Mouse (Mus musculus) CH12.LX (cell line): ENCODE data around the gene Fam241b. TPM values are rescaled to one million over a fixed set of nuclear protein-coding genes. Genes with fewer than 3 reads are reported as not detected.

ENCODE experiments used
- DNase-seq: peaks from one replicate; pipeline ENCODE4 v3.0.0-alpha.2; 2013; ENCODE audit errors: extremely low read depth
- H3K27ac ChIP-seq: 2 replicates; pipeline ENCODE4 v1.5.1; 2012; ENCODE audit warnings: low read depth, mild to moderate bottlenecking, control low read depth, moderate library complexity; ENCODE audit not compliant: insufficient read depth
- H3K27me3 ChIP-seq: replicated peaks from 2 replicates; pipeline ENCODE3; 2012; ENCODE audit warnings: inconsistent platforms
- H3K36me3 ChIP-seq, 2 experiments: replicated peaks in 1 of 2; 2 replicates each; pipeline versions ENCODE3 to v1.6.1; 2012; ENCODE audit warnings: inconsistent platforms in 1 of 2, low read length in 1 of 2, mild to moderate bottlenecking in 1 of 2, mixed read lengths in 1 of 2, moderate library complexity in 1 of 2; ENCODE audit not compliant: control insufficient read depth in 1 of 2, insufficient read depth in 1 of 2
- H3K4me1 ChIP-seq, 2 experiments: 2 replicates each; pipeline ENCODE4 v1.6.1; 2012; ENCODE audit warnings: inconsistent platforms in 1 of 2, moderate library complexity in 1 of 2; ENCODE audit not compliant: insufficient read depth in 2 of 2, control insufficient read depth in 1 of 2
- H3K4me2 ChIP-seq: 2 replicates; pipeline ENCODE4 v1.6.1; 2012; ENCODE audit warnings: low read depth, mild to moderate bottlenecking, control low read depth; ENCODE audit not compliant: poor library complexity, insufficient read depth, severe bottlenecking
- H3K4me3 ChIP-seq, 3 experiments: fragments of 150-350 bp in 1 of 3; sonication (generic) in 1 of 3; replicated peaks in 1 of 3; 2 replicates each; pipeline versions ENCODE3 to v1.5.1; 2011 to 2012; ENCODE audit warnings: low read depth in 2 of 3, low read length in 2 of 3, mild to moderate bottlenecking in 2 of 3, moderate library complexity in 2 of 3, control low read depth in 1 of 3, improper control_type of control experiment in 1 of 3, inconsistent platforms in 1 of 3, mixed read lengths in 1 of 3; ENCODE audit not compliant: poor library complexity in 1 of 3
- H3K79me2 ChIP-seq: replicated peaks from 2 replicates; pipeline ENCODE4 v1.6.1; 2012; ENCODE audit warnings: mild to moderate bottlenecking, moderate library complexity; ENCODE audit not compliant: control insufficient read depth, poor library complexity, insufficient read depth, severe bottlenecking; ENCODE audit errors: extremely low read depth
- H3K9ac ChIP-seq: 2 replicates; pipeline ENCODE4 v1.6.1; 2012; ENCODE audit warnings: low read depth, mild to moderate bottlenecking, control low read depth, moderate library complexity; ENCODE audit not compliant: insufficient read depth
- H3K9me3 ChIP-seq: replicated peaks from 2 replicates; pipeline ENCODE3; 2012; ENCODE audit warnings: low read length, inconsistent platforms, mixed read lengths
- BHLHE40 ChIP-seq: IDR thresholded peaks from 2 replicates; pipeline ENCODE4 v1.6.1; 2011; ENCODE audit warnings: mild to moderate bottlenecking, low read depth, low read length, improper control_type of control experiment
- CHD2 ChIP-seq: IDR thresholded peaks from 2 replicates; pipeline ENCODE4 v1.6.1; 2011; ENCODE audit warnings: low read length, improper control_type of control experiment
- CTCF ChIP-seq, 2 experiments: IDR thresholded peaks in 1 of 2; conservative IDR thresholded peaks in 1 of 2; 2 replicates each; pipeline ENCODE4 v1.5.1; 2011 to 2012; ENCODE audit warnings: low read depth in 2 of 2, low read length in 2 of 2, improper control_type of control experiment in 1 of 2, inconsistent platforms in 1 of 2, mild to moderate bottlenecking in 1 of 2, moderate library complexity in 1 of 2
- E2F4 ChIP-seq: IDR thresholded peaks from 2 replicates; pipeline ENCODE4 v1.6.1; 2011; ENCODE audit warnings: low read depth, low read length, improper control_type of control experiment; ENCODE audit not compliant: insufficient replicate concordance
- ELF1 ChIP-seq: IDR thresholded peaks from 2 replicates; pipeline ENCODE4 v1.6.1; 2014; ENCODE audit warnings: low read depth, mild to moderate bottlenecking, inconsistent platforms, low read length, improper control_type of control experiment
- GABPA ChIP-seq: IDR thresholded peaks from 2 replicates; pipeline ENCODE4 v1.6.1; 2012; ENCODE audit warnings: low read depth, low read length, improper control_type of control experiment, inconsistent platforms; ENCODE audit not compliant: insufficient replicate concordance
- IRF4 ChIP-seq: IDR thresholded peaks from 2 replicates; pipeline ENCODE4 v1.6.1; 2014; ENCODE audit warnings: low read depth, mild to moderate bottlenecking, inconsistent platforms, low read length, improper control_type of control experiment
- JUND ChIP-seq: conservative IDR thresholded peaks from 2 replicates; pipeline ENCODE4 v1.6.1; 2011; ENCODE audit warnings: low read depth, low read length, improper control_type of control experiment
- KAT2A ChIP-seq: IDR thresholded peaks from 2 replicates; pipeline ENCODE4 v1.6.1; 2012; ENCODE audit warnings: low read length, improper control_type of control experiment, inconsistent platforms; ENCODE audit not compliant: insufficient replicate concordance
- MAFK ChIP-seq: IDR thresholded peaks from 2 replicates; pipeline ENCODE4 v1.6.1; 2011; ENCODE audit warnings: low read length, improper control_type of control experiment; ENCODE audit not compliant: insufficient replicate concordance
- MAX ChIP-seq: IDR thresholded peaks from 2 replicates; pipeline ENCODE4 v1.6.1; 2011; ENCODE audit warnings: low read length, improper control_type of control experiment
- MAZ ChIP-seq: IDR thresholded peaks from 2 replicates; pipeline ENCODE4 v1.6.1; 2012; ENCODE audit warnings: low read depth, mild to moderate bottlenecking, inconsistent platforms, low read length, improper control_type of control experiment, moderate library complexity
- NELFE ChIP-seq: IDR thresholded peaks from 2 replicates; pipeline ENCODE4 v1.6.1; 2011; ENCODE audit warnings: low read depth, low read length, improper control_type of control experiment
- NRF1 ChIP-seq: IDR thresholded peaks from 2 replicates; pipeline ENCODE4 v1.6.1; 2014; ENCODE audit warnings: low read depth, mild to moderate bottlenecking, inconsistent platforms, low read length, improper control_type of control experiment, moderate library complexity
- POLR2A ChIP-seq: IDR thresholded peaks from 2 replicates; pipeline ENCODE4 v1.6.1; 2011; ENCODE audit warnings: low read depth, mild to moderate bottlenecking, improper control_type of control experiment, low read length
- SIN3A ChIP-seq: IDR thresholded peaks from 2 replicates; pipeline ENCODE4 v1.6.1; 2012; ENCODE audit warnings: low read length, improper control_type of control experiment, inconsistent platforms
- UBTF ChIP-seq: IDR thresholded peaks from 2 replicates; pipeline ENCODE4 v1.6.1; 2012; ENCODE audit warnings: low read depth, mild to moderate bottlenecking, inconsistent platforms, low read length, improper control_type of control experiment, moderate library complexity
- USF1 ChIP-seq: IDR thresholded peaks from 2 replicates; pipeline ENCODE4 v1.6.1; 2014; ENCODE audit warnings: low read depth, mild to moderate bottlenecking, inconsistent platforms, low read length, improper control_type of control experiment
- ZC3H11A ChIP-seq: IDR thresholded peaks from 2 replicates; pipeline ENCODE4 v1.6.1; 2012; ENCODE audit warnings: low read depth, mild to moderate bottlenecking, inconsistent platforms, low read length, improper control_type of control experiment
- ZKSCAN1 ChIP-seq: IDR thresholded peaks from 2 replicates; pipeline ENCODE4 v1.6.1; 2012; ENCODE audit warnings: low read depth, inconsistent platforms, low read length, improper control_type of control experiment, borderline replicate concordance
- dilution Hi-C: fragments of 300-500 bp; cut with MboI; formaldehyde crosslinking; loops from 2 replicates; pipeline ENCODE4 v1.14.3; 2020; ENCODE audit warnings: low sequenced_read_pairs; ENCODE audit not compliant: extremely low pct_unique_long_range_greater_than_20kb, extremely low pct_ligation_motif_present
- in situ Hi-C: fragments of 300-500 bp; cut with MboI; formaldehyde crosslinking; loops from 3 replicates; pipeline ENCODE4 v1.14.3; 2019; ENCODE audit warnings: low sequenced_read_pairs, low pct_ligation_motif_present, low pct_unique_long_range_greater_than_20kb, mixed read lengths
- polyA plus RNA-seq: library from polyadenylated mRNA; unstranded; fragments of >175 nt; gene quantifications from 2 replicates; pipeline ENCODE4 v1.2.1, GENCODE M21; 2012; ENCODE audit warnings: low read depth; ENCODE audit not compliant: insufficient read length
- total RNA-seq, 2 experiments: library from RNA; depleted of rRNA; stranded (reverse); fragments of 300-350 nt in 1 of 2; fragments of >200 nt in 1 of 2; gene quantifications; 2 replicates each; pipeline ENCODE4 v1.2.3; 2012 to 2014

The Fam241b gene
- total and polyA plus RNA-seq, 3 experiments = 0.38 TPM; not detected in 2

DNA sequence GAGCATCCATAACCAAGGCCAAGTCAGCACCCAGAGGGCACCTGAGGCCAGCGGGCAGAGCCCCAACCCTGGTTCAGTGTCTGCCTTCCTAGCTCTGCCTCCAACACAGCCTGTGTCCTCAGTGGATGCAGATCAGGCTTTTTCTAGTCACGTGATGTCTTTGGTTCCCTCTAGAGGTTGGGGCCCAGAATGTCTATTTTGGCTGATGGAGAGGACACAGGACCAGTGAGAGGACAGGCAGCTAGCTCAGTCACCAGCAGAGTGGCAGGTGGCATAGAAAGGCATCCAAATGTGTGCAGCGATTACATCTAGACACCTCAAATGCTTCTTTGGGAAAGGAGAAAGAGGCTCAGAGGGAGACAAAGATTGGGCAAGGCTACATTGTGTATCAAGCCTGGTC lies 38.0 kb upstream of the Fam241b start:
- DNase-seq = no peak
- H3K4me1 ChIP-seq = no peaks in the 10 kb centered on the region
- H3K79me2 ChIP-seq = no peaks in the 10 kb centered on the region
- H3K9me3 ChIP-seq = peaks cover 13% of the 10 kb centered on the region
- dilution Hi-C loops (no loop called here), in situ Hi-C loops (no loop called here)
- H3K27ac ChIP-seq = no peak overlapping the region
- H3K4me3 ChIP-seq = no peak overlapping the region
- no peaks in the 10 kb centered on the region for H3K36me3 ChIP-seq
- H3K27me3 ChIP-seq = peaks cover 63% of the 10 kb centered on the region
- H3K4me2 ChIP-seq = no peak overlapping the region
- TF ChIP-seq ZC3H11A (no peak), CTCF (conservative IDR thresholded peaks at IDR 0.05 in 1 of 2, IDR thresholded peaks at IDR 0.05 in 1 of 2; ENCODE audit: low read depth in 2 of 2, low read length in 2 of 2) (0 out of 4 replicates have a peak, but pooled peaks of 1 of the 2 experiments have one; percentile 7), IRF4 (no peak), SIN3A (no peak), ZKSCAN1 (no peak), ELF1 (no peak), BHLHE40 (peak; percentile 47), MAX (no peak), E2F4 (no peak), USF1 (peak; percentile 29; the same call in 1 of the 2 replicates)
- H3K9ac ChIP-seq = no peak overlapping the region

DNA sequence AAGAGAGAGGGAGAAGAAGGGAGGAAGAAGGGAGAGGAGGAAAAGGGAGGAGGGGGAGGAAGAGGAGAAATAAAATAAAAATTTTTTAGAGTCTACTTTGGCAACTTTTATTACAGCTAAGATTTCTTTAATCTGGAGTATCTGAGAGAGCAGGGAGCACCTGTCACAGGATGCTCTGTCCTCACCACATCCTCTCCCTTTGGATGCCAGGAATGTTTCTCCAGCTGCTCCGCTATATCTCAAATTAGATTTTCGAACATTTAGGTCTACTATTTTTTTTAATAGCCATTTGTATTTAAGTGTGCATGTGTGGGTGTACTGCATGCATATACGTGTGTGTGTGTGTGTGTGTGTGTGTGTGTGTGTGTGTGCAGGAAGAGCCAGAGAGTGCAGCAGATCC lies 36.2 kb upstream of the Fam241b start:
- in situ Hi-C loops = no loop called here
- Histone ChIP-seq H3K79me2 (no peaks in the 10 kb centered on the region), H3K9ac (no peak overlapping the region), H3K36me3 (no peaks in the 10 kb centered on the region), H3K9me3 (peaks cover 13% of the 10 kb centered on the region), H3K27me3 (peaks cover 62% of the 10 kb centered on the region), H3K4me1 (no peaks in the 10 kb centered on the region), H3K27ac (no peak overlapping the region), H3K4me2 (no peak overlapping the region), H3K4me3 (no peak overlapping the region)
- DNase-seq = no peak
- TF ChIP-seq POLR2A = no peak
- no peak for TF ChIP-seq GABPA
- TF ChIP-seq ELF1 = no peak
- no peak for TF ChIP-seq NELFE
- no peak for TF ChIP-seq UBTF
- no peak for TF ChIP-seq NRF1
- no peak for TF ChIP-seq KAT2A
- no peak for TF ChIP-seq JUND
- TF ChIP-seq MAFK = no peak
- TF ChIP-seq CHD2 = no peak
- no peak for TF ChIP-seq BHLHE40
- no peak for TF ChIP-seq MAZ
- TF ChIP-seq ZKSCAN1 = no peak
- dilution Hi-C loops = no loop called here
